Mouse (Mus musculus) cerebellum, adult 2 months (tissue): ENCODE results near the gene Map3k9. TPM values are rescaled to one million over a fixed set of nuclear protein-coding genes. Genes with fewer than 3 reads are reported as not detected.

Experiments
- DNase-seq, 2 experiments: peaks; one replicate each; pipeline ENCODE4 v3.0.0; 2021
- H3K27ac ChIP-seq: fragments of 200-500 bp; 2 replicates; pipeline ENCODE4 v1.5.1; 2012; ENCODE audit warnings: low read length, control low read depth, inconsistent platforms; ENCODE audit not compliant: insufficient read depth
- H3K27me3 ChIP-seq: fragments of 200-500 bp; 2 replicates; pipeline ENCODE4 v1.6.1; 2012; ENCODE audit warnings: inconsistent platforms, mild to moderate bottlenecking, low read length, moderate library complexity; ENCODE audit not compliant: control insufficient read depth, insufficient read depth
- H3K4me1 ChIP-seq: fragments of 200-500 bp; 2 replicates; pipeline ENCODE4 v1.6.1; 2011; ENCODE audit warnings: low read length; ENCODE audit not compliant: control insufficient read depth, insufficient read depth
- H3K4me3 ChIP-seq: fragments of 200-500 bp; replicated peaks from 2 replicates; pipeline ENCODE3; 2011; ENCODE audit warnings: mild to moderate bottlenecking, low read depth, low read length, control low read depth; ENCODE audit not compliant: insufficient read depth
- CTCF ChIP-seq: fragments of 200-500 bp; IDR thresholded peaks from 2 replicates; pipeline ENCODE4 v1.5.1; 2011; ENCODE audit warnings: low read depth, mild to moderate bottlenecking, control low read depth, low read length, moderate library complexity, borderline replicate concordance; ENCODE audit not compliant: insufficient read depth
- POLR2A ChIP-seq: fragments of 200-500 bp; IDR thresholded peaks from 2 replicates; pipeline ENCODE4 v1.6.1; 2011; ENCODE audit warnings: low read length, control low read depth, borderline replicate concordance; ENCODE audit not compliant: insufficient read depth
- WGBS: fragments of 180-500 bp; shearing (Covaris S2); methylation state at CpG from one replicate; pipeline ENCODE4 v1.1.7; 2018; 5-methylcytosine and 5-hydroxymethylcytosine counted together
- polyA plus RNA-seq: library from polyadenylated mRNA; depleted of rRNA; stranded (reverse); fragments of >200 nt; gene quantifications from 2 replicates; pipeline ENCODE4 v1.2.3, GENCODE M21; 2012

Gene Map3k9
- polyA plus RNA-seq, 1 experiment = 14.4 TPM

DNA sequence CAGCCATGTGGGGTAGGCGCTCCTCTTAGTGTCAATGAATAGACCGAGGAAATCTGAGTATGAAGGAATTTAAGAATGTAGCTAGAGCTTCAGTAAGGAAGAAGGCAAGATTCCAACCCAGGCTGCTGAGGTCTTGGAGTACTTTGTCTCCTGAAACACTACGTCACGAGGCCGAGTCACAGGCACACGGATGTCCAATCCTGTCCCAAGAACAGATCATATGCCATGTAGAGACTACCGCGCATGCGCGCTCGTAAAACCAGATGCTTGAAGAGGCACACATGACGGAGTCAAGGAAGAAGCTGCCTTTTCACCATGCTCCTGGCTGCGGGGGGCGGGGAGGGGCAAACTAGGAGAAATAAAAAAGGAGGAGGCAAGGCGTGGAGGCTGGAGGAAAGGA lies 90.9 kb downstream of the Map3k9 start:
- Histone ChIP-seq H3K4me1 (no peaks in the 10 kb centered on the region), H3K27ac (no peak overlapping the region), H3K27me3 (no peaks in the 10 kb centered on the region), H3K4me3 (no peak overlapping the region)
- DNase-seq = no peak
- no peak for TF ChIP-seq CTCF
- TF ChIP-seq POLR2A = no peak
- WGBS = 91% methylated on average over 15 of the region's 15 CpGs

DNA sequence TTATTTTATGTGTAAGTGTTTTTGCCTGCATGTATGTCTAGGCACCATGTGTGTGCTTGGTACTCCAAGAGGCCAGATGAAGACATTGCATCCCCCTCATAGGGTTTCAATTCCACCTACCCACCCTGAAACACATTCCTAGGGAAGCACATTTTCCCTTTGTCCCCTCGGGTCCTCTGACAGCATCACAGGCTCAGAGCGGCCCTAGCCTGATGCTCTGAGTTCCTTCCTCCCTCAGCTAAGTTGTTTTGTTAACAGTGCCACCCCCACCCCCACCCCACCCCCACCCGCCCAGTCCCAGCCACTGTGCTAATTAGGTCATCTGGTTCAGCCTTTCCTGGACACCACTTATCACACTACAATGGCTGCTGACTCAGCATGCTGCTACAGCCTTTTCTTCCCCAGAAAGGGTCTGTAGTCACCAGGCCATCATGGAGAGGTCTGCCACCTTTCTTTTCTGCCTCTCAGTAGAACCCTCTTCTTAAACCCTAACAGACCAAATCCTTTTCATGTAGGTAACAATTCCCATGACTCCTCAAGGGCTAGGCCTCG lies 91.4 kb downstream of the Map3k9 start:
- 69% methylated on average over 4 of the region's 4 CpGs for WGBS
- TF ChIP-seq POLR2A = no peak
- TF ChIP-seq CTCF = no peak
- H3K4me3 ChIP-seq = no peak overlapping the region
- no peaks in the 10 kb centered on the region for H3K4me1 ChIP-seq
- H3K27me3 ChIP-seq = no peaks in the 10 kb centered on the region
- no peak for DNase-seq
- no peak overlapping the region for H3K27ac ChIP-seq

DNA sequence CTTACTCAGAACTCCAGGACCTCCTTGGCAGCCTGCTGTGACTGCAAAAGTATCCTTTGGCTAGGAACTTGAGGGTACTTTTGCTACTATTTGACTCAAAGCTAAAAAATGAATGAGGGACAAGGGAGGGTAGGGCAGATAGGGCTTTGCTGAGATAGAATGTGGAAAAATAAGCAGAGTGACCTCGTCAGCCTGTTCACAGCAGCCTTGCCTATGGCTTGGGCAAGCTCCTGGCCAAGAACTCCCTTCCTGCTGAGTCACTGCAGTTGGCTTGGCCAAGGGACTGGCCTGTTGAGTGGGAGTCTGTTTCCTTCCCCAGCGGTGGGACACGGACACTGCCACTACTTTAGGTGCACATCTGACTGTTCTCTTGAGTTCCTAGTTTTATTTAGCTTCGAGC lies 92.4 kb downstream of the Map3k9 start:
- no peak overlapping the region for H3K4me3 ChIP-seq
- no peaks in the 10 kb centered on the region for H3K27me3 ChIP-seq
- 42% methylated on average over 4 of the region's 4 CpGs for WGBS
- H3K27ac ChIP-seq = no peak overlapping the region
- DNase-seq = no peak
- no peaks in the 10 kb centered on the region for H3K4me1 ChIP-seq
- TF ChIP-seq POLR2A (no peak), CTCF (no peak)

DNA sequence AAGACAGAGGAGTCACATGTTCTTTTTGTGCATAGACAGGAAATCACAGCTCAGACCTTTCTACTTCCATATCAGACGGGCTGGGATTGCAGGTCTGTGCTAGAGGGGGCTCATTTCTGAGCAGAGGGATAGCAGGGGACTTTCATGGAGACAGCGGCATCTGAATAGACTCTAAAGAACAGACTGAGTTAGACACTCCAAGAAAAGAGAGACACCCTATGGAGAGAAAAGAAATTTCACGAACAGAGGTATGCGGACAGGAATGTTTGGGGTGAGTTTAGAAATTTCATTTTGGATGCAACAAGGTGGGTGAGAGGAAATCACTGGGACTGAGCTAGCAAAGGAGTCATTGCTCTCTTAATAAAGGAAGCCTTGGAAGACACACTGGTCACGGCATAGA lies 93.1 kb downstream of the Map3k9 start:
- H3K4me3 ChIP-seq = no peak overlapping the region
- 70% methylated on average over 5 of the region's 5 CpGs for WGBS
- H3K27me3 ChIP-seq = no peaks in the 10 kb centered on the region
- no peak for DNase-seq
- H3K4me1 ChIP-seq = no peaks in the 10 kb centered on the region
- TF ChIP-seq POLR2A = no peak
- no peak for TF ChIP-seq CTCF
- H3K27ac ChIP-seq = no peak overlapping the region

DNA sequence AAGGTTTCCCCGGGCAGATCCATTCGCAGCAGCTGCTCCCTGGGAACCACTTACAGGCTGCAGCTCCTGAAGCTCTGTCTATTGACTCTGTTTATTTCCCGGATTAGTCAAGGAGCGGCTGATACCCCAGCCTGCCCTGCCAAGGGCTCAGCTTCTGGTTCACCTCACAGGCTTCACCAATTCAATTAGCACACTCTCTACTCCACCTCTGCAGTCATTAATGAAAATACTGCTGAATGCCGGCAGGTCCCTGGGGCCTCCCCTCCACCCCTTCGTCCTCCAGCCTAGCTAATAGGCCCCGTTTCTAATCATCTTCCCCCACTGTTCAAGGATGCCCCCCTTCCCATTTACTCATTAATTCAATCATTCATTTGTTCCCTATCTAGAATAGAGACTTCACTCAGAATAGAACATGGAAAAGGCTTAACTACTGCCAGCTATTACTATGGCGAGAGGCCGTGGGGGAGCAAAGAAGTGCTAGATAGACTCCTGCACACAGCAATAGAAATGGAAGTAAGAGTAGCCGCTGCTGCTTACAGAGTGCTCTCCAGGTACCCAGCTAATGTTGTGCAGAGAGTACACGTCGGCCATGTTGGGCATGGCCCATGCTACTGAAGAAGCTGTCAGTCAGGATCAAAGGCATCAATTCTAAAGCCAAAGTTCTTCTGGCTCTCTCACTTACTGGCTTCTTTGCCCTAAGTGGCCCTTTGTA lies 94.4 kb downstream of the Map3k9 start:
- Histone ChIP-seq H3K4me1 (no peaks in the 10 kb centered on the region), H3K27ac (no peak overlapping the region), H3K4me3 (no peak overlapping the region), H3K27me3 (no peaks in the 10 kb centered on the region)
- TF ChIP-seq CTCF = no peak
- no peak for TF ChIP-seq POLR2A
- 55% methylated on average over 12 of the region's 12 CpGs for WGBS
- DNase-seq = no peak

DNA sequence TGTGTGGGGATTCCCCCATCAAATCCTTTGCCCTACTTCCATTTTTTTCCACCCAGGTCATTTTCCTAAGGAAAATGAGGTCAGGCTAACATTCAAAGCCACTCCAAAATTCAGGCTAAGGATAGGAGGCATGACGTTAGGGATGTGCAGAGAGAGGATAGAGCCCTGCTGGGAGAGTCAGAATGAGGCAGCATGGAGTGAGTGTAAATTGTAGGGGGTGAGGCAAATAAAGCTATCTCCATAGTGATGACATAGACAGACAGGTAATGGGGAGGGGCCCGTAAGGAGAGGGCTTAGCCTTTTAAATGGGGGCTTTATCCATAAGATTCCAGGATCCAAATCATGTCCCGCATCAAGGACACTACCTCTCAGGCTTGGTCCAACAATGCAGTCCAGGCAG lies 95.0 kb downstream of the Map3k9 start:
- Histone ChIP-seq H3K4me1 (no peaks in the 10 kb centered on the region), H3K27me3 (no peaks in the 10 kb centered on the region), H3K4me3 (no peak overlapping the region), H3K27ac (no peak overlapping the region)
- DNase-seq = no peak
- no peak for TF ChIP-seq CTCF
- TF ChIP-seq POLR2A = no peak
- WGBS = 67% methylated on average over 3 of the region's 3 CpGs

DNA sequence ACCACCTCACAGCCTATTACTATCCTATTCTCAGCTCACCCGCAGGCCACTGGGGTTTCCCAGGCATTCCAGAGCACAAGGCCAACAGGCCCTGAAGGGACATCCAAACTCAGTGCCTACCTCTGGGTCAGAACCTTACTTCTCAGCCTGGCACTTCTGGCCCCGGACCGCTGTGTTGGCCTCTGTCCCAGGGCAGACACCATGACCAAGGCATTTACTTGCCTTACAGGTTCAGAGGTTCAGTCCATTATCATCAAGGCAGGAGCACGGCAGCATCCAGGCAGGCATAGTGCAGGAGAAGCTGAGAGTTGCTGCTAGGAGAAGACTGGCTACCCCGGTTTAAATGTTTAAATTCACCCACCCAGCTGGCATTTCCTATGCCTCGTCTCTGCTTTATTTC lies 96.9 kb downstream of the Map3k9 start:
- 76% methylated on average over 6 of the region's 6 CpGs for WGBS
- no peak for TF ChIP-seq CTCF
- no peak for TF ChIP-seq POLR2A
- DNase-seq = no peak
- Histone ChIP-seq H3K4me3 (no peak overlapping the region), H3K27me3 (no peaks in the 10 kb centered on the region), H3K27ac (no peak overlapping the region), H3K4me1 (no peaks in the 10 kb centered on the region)

DNA sequence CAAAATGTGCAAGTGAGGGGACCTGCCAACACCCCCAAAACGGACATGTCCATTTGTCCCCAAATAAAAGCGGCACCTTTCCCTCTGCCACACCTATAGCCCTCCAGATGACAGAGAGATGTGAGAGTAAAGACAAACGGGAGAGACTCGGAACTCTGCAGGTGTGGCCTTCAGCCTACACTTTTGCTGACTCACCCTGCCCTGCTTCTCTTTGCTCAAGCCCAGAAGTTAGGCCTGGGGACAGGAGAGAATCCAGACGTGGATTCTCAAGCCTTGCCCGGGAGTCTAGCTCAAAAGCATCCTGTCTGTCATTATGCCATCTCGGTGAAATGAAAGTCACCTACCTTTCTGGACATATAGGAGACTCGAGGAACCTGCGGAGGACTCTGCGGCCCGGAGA lies 97.6 kb downstream of the Map3k9 start:
- no peak overlapping the region for H3K27ac ChIP-seq
- no peak for TF ChIP-seq CTCF
- no peak for TF ChIP-seq POLR2A
- DNase-seq = no peak
- no peak overlapping the region for H3K4me3 ChIP-seq
- 78% methylated on average over 11 of the region's 11 CpGs for WGBS
- H3K27me3 ChIP-seq = no peaks in the 10 kb centered on the region
- no peaks in the 10 kb centered on the region for H3K4me1 ChIP-seq
